Mouse (Mus musculus): ENCODE data around the gene 4930451I11Rik. TPM values are rescaled to one million over a fixed set of nuclear protein-coding genes. Genes with fewer than 3 reads are reported as not detected.
A peak's percentile ranks its signal among the peaks of the same experiment; 100 is the strongest.

The 4930451I11Rik gene
- polyA plus RNA-seq, 1 experiment from 2014 or later: not detected

- H3K27ac ChIP-seq (replicated peaks): no peak overlapping the region
- TF ChIP-seq CTCF (IDR thresholded peaks at IDR 0.05; ENCODE audit: low read depth) (no peak), EP300 (optimal IDR thresholded peaks at IDR 0.05) (no peak)
- peaks cover 5% of the 10 kb centered on the region; the same call in 1 of the 2 replicates for H3K4me1 ChIP-seq (replicated peaks; ENCODE audit: control insufficient read depth, insufficient read depth)
- H3K9me3 ChIP-seq (ENCODE audit: control insufficient read depth, low read length): no peaks in the 10 kb centered on the region
- 88% methylated on average over 2 of the region's 2 CpGs for WGBS
- no peaks in the 10 kb centered on the region for H3K27me3 ChIP-seq (ENCODE audit: control insufficient read depth, insufficient read depth, low read length)
- DNase-seq (ENCODE audit: low spot score): no peak
- no peak for ATAC-seq (ENCODE audit: low FRiP score, low TSS enrichment)
- H3K9ac ChIP-seq (ENCODE audit: low read length): no peak overlapping the region
- H3K36me3 ChIP-seq (ENCODE audit: control insufficient read depth, insufficient read depth, low read length): peaks cover 41% of the 10 kb centered on the region
- H3K4me3 ChIP-seq (ENCODE audit: low read depth, low read length): no peak overlapping the region
- no peak overlapping the region for H3K4me2 ChIP-seq (replicated peaks; ENCODE audit: low read depth)
Observed at GRCm38 (mm10) chr7:126867534-126867933, 36.1 kb upstream of the 4930451I11Rik start.

GRCm38 (mm10) chr7:126863791-126864190, 32.4 kb upstream of the 4930451I11Rik start:
- no peak overlapping the region for H3K27ac ChIP-seq (replicated peaks)
- H3K9ac ChIP-seq (ENCODE audit: low read length): no peak overlapping the region
- no peak overlapping the region for H3K4me3 ChIP-seq (ENCODE audit: low read depth, low read length)
- DNase-seq (ENCODE audit: low spot score) (no peak), ATAC-seq (ENCODE audit: low FRiP score, low TSS enrichment) (no peak)
- no peaks in the 10 kb centered on the region for H3K27me3 ChIP-seq (ENCODE audit: control insufficient read depth, insufficient read depth, low read length)
- 55% methylated on average over 6 of the region's 6 CpGs for WGBS
- H3K9me3 ChIP-seq (ENCODE audit: control insufficient read depth, low read length): no peaks in the 10 kb centered on the region
- H3K36me3 ChIP-seq (ENCODE audit: control insufficient read depth, insufficient read depth, low read length): peaks cover 14% of the 10 kb centered on the region
- peak overlapping the region; percentile 55; the same call in 1 of the 2 replicates for H3K4me2 ChIP-seq (replicated peaks; ENCODE audit: low read depth)
- peaks cover 5% of the 10 kb centered on the region; the same call in 1 of the 2 replicates for H3K4me1 ChIP-seq (replicated peaks; ENCODE audit: control insufficient read depth, insufficient read depth)
- TF ChIP-seq CTCF (IDR thresholded peaks at IDR 0.05; ENCODE audit: low read depth) (no peak), EP300 (optimal IDR thresholded peaks at IDR 0.05) (no peak)

GRCm38 (mm10) chr7:126862147-126862784, 30.8 kb upstream of the 4930451I11Rik start, which contains the start of gene Ino80e:
Ino80e (minus strand) TSS chr7:126862377.
- Histone ChIP-seq H3K27ac (replicated peaks) (peak within 1 kb of the TSS; percentile 35), H3K4me2 (replicated peaks; ENCODE audit: low read depth) (peak within 1 kb of the TSS; percentile 55), H3K4me1 (replicated peaks; ENCODE audit: control insufficient read depth, insufficient read depth) (peaks cover 5% of the 10 kb centered on the region; the same call in 1 of the 2 replicates), H3K4me3 (ENCODE audit: low read depth, low read length) (peak within 1 kb of the TSS; percentile 67), H3K36me3 (ENCODE audit: control insufficient read depth, insufficient read depth, low read length) (peaks cover 10% of the 10 kb centered on the region), H3K9ac (ENCODE audit: low read length) (peak within 1 kb of the TSS; percentile 65), H3K27me3 (ENCODE audit: control insufficient read depth, insufficient read depth, low read length) (no peaks in the 10 kb centered on the region), H3K9me3 (ENCODE audit: control insufficient read depth, low read length) (no peaks in the 10 kb centered on the region)
- TF ChIP-seq EP300 (optimal IDR thresholded peaks at IDR 0.05) (no peak), CTCF (IDR thresholded peaks at IDR 0.05; ENCODE audit: low read depth) (peak; percentile 30; the same call in 1 of the 2 replicates)
- ATAC-seq (ENCODE audit: low FRiP score, low TSS enrichment) (peak; percentile 74), DNase-seq (ENCODE audit: low spot score) (peak; percentile 94)
- WGBS: under 1% methylated on average over 41 of the region's 41 CpGs

GRCm38 (mm10) chr7:126861429-126862130, 30.1 kb upstream of the 4930451I11Rik start, which contains the start of gene Hirip3:
Hirip3 (plus strand) TSS chr7:126861972.
- Histone ChIP-seq H3K27me3 (ENCODE audit: control insufficient read depth, insufficient read depth, low read length) (no peaks in the 10 kb centered on the region), H3K4me1 (replicated peaks; ENCODE audit: control insufficient read depth, insufficient read depth) (peaks cover 5% of the 10 kb centered on the region; the same call in 1 of the 2 replicates), H3K27ac (replicated peaks) (peak within 1 kb of the TSS; percentile 35), H3K36me3 (ENCODE audit: control insufficient read depth, insufficient read depth, low read length) (peaks cover 3% of the 10 kb centered on the region), H3K4me2 (replicated peaks; ENCODE audit: low read depth) (peak within 1 kb of the TSS; percentile 55), H3K9me3 (ENCODE audit: control insufficient read depth, low read length) (no peaks in the 10 kb centered on the region), H3K9ac (ENCODE audit: low read length) (peak within 1 kb of the TSS; percentile 65), H3K4me3 (ENCODE audit: low read depth, low read length) (peak within 1 kb of the TSS; percentile 67)
- no peak for TF ChIP-seq CTCF (IDR thresholded peaks at IDR 0.05; ENCODE audit: low read depth)
- TF ChIP-seq EP300 (optimal IDR thresholded peaks at IDR 0.05): no peak
- under 1% methylated on average over 42 of the region's 42 CpGs for WGBS
- ATAC-seq (ENCODE audit: low FRiP score, low TSS enrichment): peak; percentile 94
- DNase-seq (ENCODE audit: low spot score): peak; percentile 96

- Histone ChIP-seq H3K27ac (replicated peaks) (no peak overlapping the region), H3K4me1 (replicated peaks; ENCODE audit: control insufficient read depth, insufficient read depth) (peaks cover 5% of the 10 kb centered on the region; the same call in 1 of the 2 replicates), H3K9ac (ENCODE audit: low read length) (peak overlapping the region; percentile 65), H3K36me3 (ENCODE audit: control insufficient read depth, insufficient read depth, low read length) (no peaks in the 10 kb centered on the region; the same call in 1 of the 2 replicates), H3K9me3 (ENCODE audit: control insufficient read depth, low read length) (no peaks in the 10 kb centered on the region), H3K4me2 (replicated peaks; ENCODE audit: low read depth) (peak overlapping the region; percentile 55), H3K27me3 (ENCODE audit: control insufficient read depth, insufficient read depth, low read length) (no peaks in the 10 kb centered on the region), H3K4me3 (ENCODE audit: low read depth, low read length) (peak overlapping the region; percentile 67)
- DNase-seq (ENCODE audit: low spot score) (no peak), ATAC-seq (ENCODE audit: low FRiP score, low TSS enrichment) (no peak)
- WGBS: 56% methylated on average over 5 of the region's 5 CpGs
- TF ChIP-seq EP300 (optimal IDR thresholded peaks at IDR 0.05) (no peak), CTCF (IDR thresholded peaks at IDR 0.05; ENCODE audit: low read depth) (no peak)
Observed at GRCm38 (mm10) chr7:126860987-126861386, 29.5 kb upstream of the 4930451I11Rik start.
